Mouse (Mus musculus): ENCODE measurements around the gene A730015C16Rik. TPM values are rescaled to one million over a fixed set of nuclear protein-coding genes. Genes with fewer than 3 reads are reported as not detected.
A peak's percentile ranks its signal among the peaks of the same experiment; 100 is the strongest.

The A730015C16Rik gene
- polyA plus RNA-seq, 1 experiment, result not detected

- 96% methylated on average over 5 of the region's 5 CpGs for WGBS
- TF ChIP-seq POLR2A (IDR thresholded peaks at IDR 0.05; ENCODE audit: control insufficient read depth, extremely low read depth, insufficient read depth, low read length, poor library complexity), result no peak
- TF ChIP-seq CTCF (IDR thresholded peaks at IDR 0.05; ENCODE audit: borderline replicate concordance, control insufficient read depth, extremely low read depth, insufficient read depth, low read length, poor library complexity), result no peak
- H3K27ac ChIP-seq (ENCODE audit: control insufficient read depth, insufficient read depth, low read length), result no peak overlapping the region
- no peak for DNase-seq
- no peaks in the 10 kb centered on the region for H3K36me3 ChIP-seq (ENCODE audit: control insufficient read depth, insufficient read depth, low read length)
- no peak overlapping the region for H3K4me3 ChIP-seq (ENCODE audit: control insufficient read depth, insufficient read depth, low read length)
- H3K4me1 ChIP-seq (replicated peaks; ENCODE audit: control insufficient read depth, insufficient read depth, low read length), result no peaks in the 10 kb centered on the region
- H3K27me3 ChIP-seq (ENCODE audit: control insufficient read depth, insufficient read depth, low read length), result no peaks in the 10 kb centered on the region; the same call in 1 of the 2 replicates
Measured at GRCm38 (mm10) chr4:108873746-108874145, 25.3 kb upstream of the A730015C16Rik start.

GRCm38 (mm10) chr4:108869730-108870374 is 21.4 kb upstream of the A730015C16Rik start:
- Histone ChIP-seq H3K27me3 (ENCODE audit: control insufficient read depth, insufficient read depth, low read length) (no peaks in the 10 kb centered on the region), H3K4me1 (replicated peaks; ENCODE audit: control insufficient read depth, insufficient read depth, low read length) (no peaks in the 10 kb centered on the region), H3K27ac (ENCODE audit: control insufficient read depth, insufficient read depth, low read length) (no peak overlapping the region), H3K4me3 (ENCODE audit: control insufficient read depth, insufficient read depth, low read length) (no peak overlapping the region), H3K36me3 (ENCODE audit: control insufficient read depth, insufficient read depth, low read length) (no peaks in the 10 kb centered on the region)
- peak; percentile 75 for DNase-seq
- WGBS, result 45% methylated on average over 10 of the region's 10 CpGs
- TF ChIP-seq POLR2A (IDR thresholded peaks at IDR 0.05; ENCODE audit: control insufficient read depth, extremely low read depth, insufficient read depth, low read length, poor library complexity), result no peak
- TF ChIP-seq CTCF (IDR thresholded peaks at IDR 0.05; ENCODE audit: borderline replicate concordance, control insufficient read depth, extremely low read depth, insufficient read depth, low read length, poor library complexity), result no peak

GRCm38 (mm10) chr4:108866806-108867205 is 18.4 kb upstream of the A730015C16Rik start:
- no peak overlapping the region for H3K4me3 ChIP-seq (ENCODE audit: control insufficient read depth, insufficient read depth, low read length)
- no peak for TF ChIP-seq POLR2A (IDR thresholded peaks at IDR 0.05; ENCODE audit: control insufficient read depth, extremely low read depth, insufficient read depth, low read length, poor library complexity)
- no peak for TF ChIP-seq CTCF (IDR thresholded peaks at IDR 0.05; ENCODE audit: borderline replicate concordance, control insufficient read depth, extremely low read depth, insufficient read depth, low read length, poor library complexity)
- H3K4me1 ChIP-seq (replicated peaks; ENCODE audit: control insufficient read depth, insufficient read depth, low read length), result no peaks in the 10 kb centered on the region
- WGBS, result 94% methylated on average over 7 of the region's 7 CpGs
- DNase-seq, result no peak
- H3K27ac ChIP-seq (ENCODE audit: control insufficient read depth, insufficient read depth, low read length), result no peak overlapping the region
- H3K27me3 ChIP-seq (ENCODE audit: control insufficient read depth, insufficient read depth, low read length), result no peaks in the 10 kb centered on the region
- peaks cover 4% of the 10 kb centered on the region; the same call in 1 of the 2 replicates for H3K36me3 ChIP-seq (ENCODE audit: control insufficient read depth, insufficient read depth, low read length)

GRCm38 (mm10) chr4:108847715-108848504 is 509 bp downstream of the A730015C16Rik start, which contains the start of gene Kti12:
Kti12 (plus strand) TSS chr4:108847785.
- peak within 1 kb of the TSS; percentile 99 for H3K4me3 ChIP-seq (ENCODE audit: control insufficient read depth, insufficient read depth, low read length)
- no peak within 1 kb of the TSS; the same call in 1 of the 2 replicates for H3K27ac ChIP-seq (ENCODE audit: control insufficient read depth, insufficient read depth, low read length)
- peak; percentile 78 for DNase-seq
- no peaks in the 10 kb centered on the region for H3K27me3 ChIP-seq (ENCODE audit: control insufficient read depth, insufficient read depth, low read length)
- no peaks in the 10 kb centered on the region for H3K36me3 ChIP-seq (ENCODE audit: control insufficient read depth, insufficient read depth, low read length)
- peaks cover 6% of the 10 kb centered on the region for H3K4me1 ChIP-seq (replicated peaks; ENCODE audit: control insufficient read depth, insufficient read depth, low read length)
- TF ChIP-seq CTCF (IDR thresholded peaks at IDR 0.05; ENCODE audit: borderline replicate concordance, control insufficient read depth, extremely low read depth, insufficient read depth, low read length, poor library complexity), result peak; percentile 22; the same call in 1 of the 2 replicates
- TF ChIP-seq POLR2A (IDR thresholded peaks at IDR 0.05; ENCODE audit: control insufficient read depth, extremely low read depth, insufficient read depth, low read length, poor library complexity), result 0 out of 2 replicates have a peak, but pooled peaks have one; percentile 36
- under 1% methylated on average over 77 of the region's 77 CpGs for WGBS

GRCm38 (mm10) chr4:108845824-108846569 is 2.4 kb downstream of the A730015C16Rik start:
- Histone ChIP-seq H3K27ac (ENCODE audit: control insufficient read depth, insufficient read depth, low read length) (no peak overlapping the region), H3K4me1 (replicated peaks; ENCODE audit: control insufficient read depth, insufficient read depth, low read length) (peaks cover 6% of the 10 kb centered on the region), H3K36me3 (ENCODE audit: control insufficient read depth, insufficient read depth, low read length) (no peaks in the 10 kb centered on the region), H3K27me3 (ENCODE audit: control insufficient read depth, insufficient read depth, low read length) (no peaks in the 10 kb centered on the region), H3K4me3 (ENCODE audit: control insufficient read depth, insufficient read depth, low read length) (no peak overlapping the region)
- WGBS, result 95% methylated on average over 5 of the region's 5 CpGs
- DNase-seq, result no peak
- TF ChIP-seq POLR2A (IDR thresholded peaks at IDR 0.05; ENCODE audit: control insufficient read depth, extremely low read depth, insufficient read depth, low read length, poor library complexity) (no peak), CTCF (IDR thresholded peaks at IDR 0.05; ENCODE audit: borderline replicate concordance, control insufficient read depth, extremely low read depth, insufficient read depth, low read length, poor library complexity) (no peak)

GRCm38 (mm10) chr4:108843336-108843735 is 5.1 kb downstream of the A730015C16Rik start:
- TF ChIP-seq POLR2A (IDR thresholded peaks at IDR 0.05; ENCODE audit: control insufficient read depth, extremely low read depth, insufficient read depth, low read length, poor library complexity), result no peak
- Histone ChIP-seq H3K27me3 (ENCODE audit: control insufficient read depth, insufficient read depth, low read length) (no peaks in the 10 kb centered on the region), H3K36me3 (ENCODE audit: control insufficient read depth, insufficient read depth, low read length) (no peaks in the 10 kb centered on the region), H3K4me3 (ENCODE audit: control insufficient read depth, insufficient read depth, low read length) (no peak overlapping the region), H3K4me1 (replicated peaks; ENCODE audit: control insufficient read depth, insufficient read depth, low read length) (peaks cover 1% of the 10 kb centered on the region), H3K27ac (ENCODE audit: control insufficient read depth, insufficient read depth, low read length) (no peak overlapping the region)
- DNase-seq, result no peak
